Mouse (Mus musculus) midbrain, embryonic 16.5 days (tissue): Measurements from ENCODE around the gene Tgtp1. TPM values are rescaled to one million over a fixed set of nuclear protein-coding genes. Genes with fewer than 3 reads are reported as not detected.
"Not testable (repeated sequence)": the region's sequence is repeated elsewhere in the genome, so short reads cannot be mapped to it uniquely, and the experiment has no call there.

Source experiments
- ATAC-seq: fragments of 200-750 bp; cut with Nextera tagmentation; 2 replicates; pipeline ENCODE4 v1.8.0; 2017; ENCODE audit warnings: moderate TSS enrichment
- H3K27ac ChIP-seq: fragments of 300-500 bp; sonication (generic); 2 replicates; pipeline ENCODE4 v1.5.1; 2014; ENCODE audit warnings: mild to moderate bottlenecking, low read length, mixed read lengths
- H3K27me3 ChIP-seq: fragments of 300-500 bp; sonication (generic); 2 replicates; pipeline ENCODE4 v1.6.1; 2014; ENCODE audit warnings: low read depth, low read length, mixed read lengths; ENCODE audit not compliant: control insufficient read depth, insufficient read depth
- H3K36me3 ChIP-seq: fragments of 300-500 bp; sonication (generic); 2 replicates; pipeline ENCODE4 v1.6.1; 2014; ENCODE audit warnings: mild to moderate bottlenecking, low read length, moderate library complexity, mixed read lengths; ENCODE audit not compliant: control insufficient read depth, insufficient read depth
- H3K4me1 ChIP-seq: fragments of 300-500 bp; sonication (generic); 2 replicates; pipeline ENCODE4 v1.6.1; 2014; ENCODE audit warnings: mild to moderate bottlenecking, low read length, mixed read lengths; ENCODE audit not compliant: control insufficient read depth, insufficient read depth
- H3K4me2 ChIP-seq: fragments of 300-500 bp; sonication (generic); 2 replicates; pipeline ENCODE4 v1.6.1; 2014; ENCODE audit warnings: mild to moderate bottlenecking, low read length, mixed read lengths
- H3K4me3 ChIP-seq: fragments of 300-500 bp; sonication (generic); 2 replicates; pipeline ENCODE4 v1.5.1; 2014; ENCODE audit warnings: low read depth, mild to moderate bottlenecking, low read length, moderate library complexity, mixed read lengths
- H3K9ac ChIP-seq: fragments of 300-500 bp; sonication (generic); 2 replicates; pipeline ENCODE4 v1.6.1; 2014; ENCODE audit warnings: low read depth, low read length, mixed read lengths
- H3K9me3 ChIP-seq: fragments of 300-500 bp; sonication (generic); replicated peaks from 2 replicates; pipeline ENCODE4 v1.6.1; 2014; ENCODE audit warnings: mild to moderate bottlenecking, low read length, mixed read lengths; ENCODE audit not compliant: control insufficient read depth, poor library complexity, severe bottlenecking
- WGBS: fragments of 180-500 bp; shearing (Covaris S2); extraction: QIAGEN DNeasy Blood & Tissue Kit; methylation state at CpG from one replicate; pipeline ENCODE4 v1.1.7; 2014; 5-methylcytosine and 5-hydroxymethylcytosine counted together
- polyA plus RNA-seq: library from polyadenylated mRNA; unstranded; fragments of >200 nt; fragmentation: Nextera tagmentation; extraction: Ambion mirVana; gene quantifications from 2 replicates; pipeline ENCODE4 v1.2.1, GENCODE M21; 2015

Tgtp1 gene
- polyA plus RNA-seq, result not detected in 2 replicates

- WGBS, result 71% methylated on average over 2 of the region's 2 CpGs
- not testable (repeated sequence) for H3K36me3 ChIP-seq, ATAC-seq, H3K4me2 ChIP-seq, H3K4me3 ChIP-seq, H3K4me1 ChIP-seq, H3K9ac ChIP-seq, H3K27ac ChIP-seq, H3K9me3 ChIP-seq, H3K27me3 ChIP-seq
Measured at GRCm38 (mm10) chr11:48994018-48994417, at the start of gene Tgtp1. TSS of gene Tgtp1 (minus strand) at chr11:48994172.

- not testable (repeated sequence) for H3K27me3 ChIP-seq, ATAC-seq, H3K9ac ChIP-seq, H3K4me3 ChIP-seq, H3K9me3 ChIP-seq, H3K27ac ChIP-seq, H3K4me2 ChIP-seq, H3K36me3 ChIP-seq, H3K4me1 ChIP-seq
Measured at GRCm38 (mm10) chr11:49012074-49012473, 18.1 kb upstream of the Tgtp1 start.

GRCm38 (mm10) chr11:49006785-49007184 is 12.8 kb upstream of the Tgtp1 start:
- H3K27me3 ChIP-seq, H3K4me2 ChIP-seq, H3K9ac ChIP-seq, H3K4me3 ChIP-seq, H3K4me1 ChIP-seq, ATAC-seq, H3K9me3 ChIP-seq, H3K27ac ChIP-seq, H3K36me3 ChIP-seq: not testable (repeated sequence)
- WGBS, result 14% methylated on average over 1 of the region's 1 CpGs

GRCm38 (mm10) chr11:49006317-49006716 is 12.3 kb upstream of the Tgtp1 start:
- not testable (repeated sequence) for H3K4me1 ChIP-seq, H3K36me3 ChIP-seq, H3K9me3 ChIP-seq, H3K9ac ChIP-seq, H3K4me3 ChIP-seq, ATAC-seq, H3K27ac ChIP-seq, H3K4me2 ChIP-seq, H3K27me3 ChIP-seq
- WGBS, result 77% methylated on average over 2 of the region's 2 CpGs

GRCm38 (mm10) chr11:49000411-49000810 is 6.4 kb upstream of the Tgtp1 start:
- H3K9ac ChIP-seq, H3K9me3 ChIP-seq, H3K4me3 ChIP-seq, ATAC-seq, H3K36me3 ChIP-seq, H3K4me1 ChIP-seq, H3K27ac ChIP-seq, H3K4me2 ChIP-seq, H3K27me3 ChIP-seq: not testable (repeated sequence)
- WGBS, result 77% methylated on average over 1 of the region's 1 CpGs

GRCm38 (mm10) chr11:48993296-48993695 is 676 bp downstream of the Tgtp1 start:
- WGBS, result 81% methylated on average over 10 of the region's 10 CpGs

GRCm38 (mm10) chr11:48991740-48992520 is 2.0 kb downstream of the Tgtp1 start, which contains the start of gene Gm12185:
TSS of gene Gm12185 (minus strand) at chr11:48992226.
- WGBS, result 77% methylated on average over 4 of the region's 4 CpGs

More at GRCm38 (mm10) chr11:48993296-48993695, 676 bp downstream of the Tgtp1 start:
- H3K27ac ChIP-seq, H3K9ac ChIP-seq, H3K4me3 ChIP-seq, H3K4me1 ChIP-seq, H3K4me2 ChIP-seq, H3K36me3 ChIP-seq, ATAC-seq, H3K9me3 ChIP-seq, H3K27me3 ChIP-seq: not testable (repeated sequence)

GRCm38 (mm10) chr11:48989981-48990380 is 4.0 kb downstream of the Tgtp1 start:
- not testable (repeated sequence) for ATAC-seq, H3K9ac ChIP-seq, H3K9me3 ChIP-seq, H3K36me3 ChIP-seq, H3K4me3 ChIP-seq, H3K27me3 ChIP-seq, H3K27ac ChIP-seq, H3K4me1 ChIP-seq, H3K4me2 ChIP-seq
- 100% methylated on average over 2 of the region's 2 CpGs for WGBS

More at GRCm38 (mm10) chr11:48991740-48992520, 2.0 kb downstream of the Tgtp1 start, which contains the start of gene Gm12185:
- H3K9ac ChIP-seq, H3K4me1 ChIP-seq, H3K27ac ChIP-seq, H3K36me3 ChIP-seq, H3K4me2 ChIP-seq, H3K9me3 ChIP-seq, H3K27me3 ChIP-seq, ATAC-seq, H3K4me3 ChIP-seq: not testable (repeated sequence)

- H3K4me2 ChIP-seq, ATAC-seq, H3K4me1 ChIP-seq, H3K27me3 ChIP-seq, H3K27ac ChIP-seq, H3K9me3 ChIP-seq, H3K4me3 ChIP-seq, H3K9ac ChIP-seq, H3K36me3 ChIP-seq: not testable (repeated sequence)
- 87% methylated on average over 2 of the region's 3 CpGs for WGBS
Measured at GRCm38 (mm10) chr11:48988219-48988618, 5.8 kb downstream of the Tgtp1 start.
